Mouse (Mus musculus) stomach, postnatal 0 days (tissue): ENCODE results near the gene Higd2a. TPM values are rescaled to one million over a fixed set of nuclear protein-coding genes. Genes with fewer than 3 reads are reported as not detected.

Source experiments
- ATAC-seq: fragments of 200-750 bp; cut with Nextera tagmentation; 2 replicates; pipeline ENCODE4 v1.8.0; 2017; ENCODE audit not compliant: low FRiP score, low TSS enrichment
- DNase-seq: peaks from one replicate; pipeline ENCODE4 v3.0.0-alpha.2; 2016; ENCODE audit warnings: low spot score
- H3K27ac ChIP-seq: fragments of 300-500 bp; sonication (generic); replicated peaks from 2 replicates; pipeline ENCODE4 v1.5.1; 2014; ENCODE audit warnings: mild to moderate bottlenecking, control low read depth
- H3K27me3 ChIP-seq: fragments of 300-500 bp; sonication (generic); 2 replicates; pipeline ENCODE4 v1.6.1; 2014; ENCODE audit warnings: low read length; ENCODE audit not compliant: control insufficient read depth, insufficient read depth
- H3K36me3 ChIP-seq: fragments of 300-500 bp; sonication (generic); 2 replicates; pipeline ENCODE4 v1.6.1; 2014; ENCODE audit warnings: low read length, mixed read lengths; ENCODE audit not compliant: control insufficient read depth, insufficient read depth
- H3K4me1 ChIP-seq: fragments of 300-500 bp; sonication (generic); replicated peaks from 2 replicates; pipeline ENCODE4 v1.6.1; 2014; ENCODE audit warnings: antibody characterized with exemption; ENCODE audit not compliant: control insufficient read depth, insufficient read depth
- H3K4me2 ChIP-seq: fragments of 300-500 bp; sonication (generic); replicated peaks from 2 replicates; pipeline ENCODE4 v1.6.1; 2014; ENCODE audit warnings: low read depth, mild to moderate bottlenecking, control low read depth, moderate library complexity
- H3K4me3 ChIP-seq: fragments of 300-500 bp; sonication (generic); 2 replicates; pipeline ENCODE4 v1.5.1; 2014; ENCODE audit warnings: low read depth, low read length, control low read depth
- H3K9ac ChIP-seq: fragments of 300-500 bp; sonication (generic); 2 replicates; pipeline ENCODE4 v1.6.1; 2014; ENCODE audit warnings: mild to moderate bottlenecking, low read length, control low read depth, mixed read lengths
- H3K9me3 ChIP-seq: fragments of 300-500 bp; sonication (generic); 2 replicates; pipeline ENCODE4 v1.6.1; 2016; ENCODE audit warnings: low read length; ENCODE audit not compliant: control insufficient read depth
- CTCF ChIP-seq: IDR thresholded peaks from 2 replicates; pipeline ENCODE4 v1.5.1; 2016; ENCODE audit warnings: antibody characterized with exemption, low read depth, mild to moderate bottlenecking, moderate library complexity
- EP300 ChIP-seq: optimal IDR thresholded peaks from 2 replicates; pipeline ENCODE3; 2016; ENCODE audit warnings: antibody characterized with exemption
- WGBS: fragments of 180-500 bp; shearing (Covaris S2); extraction: QIAGEN DNeasy Blood & Tissue Kit; methylation state at CpG from one replicate; pipeline ENCODE4 v1.1.7; 2014; 5-methylcytosine and 5-hydroxymethylcytosine counted together
- polyA plus RNA-seq: library from polyadenylated mRNA; unstranded; fragments of >200 nt; fragmentation: Nextera tagmentation; extraction: Ambion mirVana; gene quantifications from 2 replicates; pipeline ENCODE4 v1.2.1, GENCODE M21; 2015

Higd2a gene
- polyA plus RNA-seq, 1 experiment from 2014 or later: 289 TPM

GRCm38 (mm10) chr13:54602639-54603111 is 12.7 kb downstream of the Higd2a start:
- Histone ChIP-seq H3K9ac (no peak overlapping the region), H3K27ac (no peak overlapping the region), H3K4me2 (no peak overlapping the region), H3K27me3 (no peaks in the 10 kb centered on the region), H3K4me1 (no peaks in the 10 kb centered on the region), H3K4me3 (no peak overlapping the region), H3K9me3 (no peaks in the 10 kb centered on the region), H3K36me3 (peaks cover 6% of the 10 kb centered on the region)
- WGBS: 50% methylated on average over 3 of the region's 3 CpGs
- no peak for ATAC-seq
- no peak for TF ChIP-seq CTCF
- TF ChIP-seq EP300: no peak
- DNase-seq: no peak

DNA sequence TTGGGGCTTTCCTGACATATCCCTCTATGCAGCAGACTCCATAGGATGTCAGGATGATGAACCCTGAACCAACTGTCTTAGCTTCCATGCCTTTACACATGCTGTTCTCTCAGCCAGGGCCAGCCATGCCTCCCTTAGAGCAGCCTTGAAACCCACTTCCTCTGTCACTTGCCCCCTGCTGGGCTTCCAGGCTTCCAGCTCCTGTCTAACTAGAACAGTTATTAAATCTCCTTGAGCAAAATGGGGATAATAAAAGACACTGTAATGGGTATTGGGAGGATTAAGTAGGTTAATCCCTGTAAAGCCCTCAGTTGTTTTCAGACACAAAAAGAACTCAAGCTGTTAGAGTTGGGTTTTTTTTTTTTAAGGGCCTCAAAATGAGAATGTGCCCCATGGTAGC is 13.5 kb downstream of the Higd2a start:
- Histone ChIP-seq H3K4me1 (no peaks in the 10 kb centered on the region), H3K9ac (no peak overlapping the region), H3K9me3 (no peaks in the 10 kb centered on the region), H3K4me2 (no peak overlapping the region), H3K27me3 (no peaks in the 10 kb centered on the region), H3K36me3 (peaks cover 6% of the 10 kb centered on the region), H3K4me3 (no peak overlapping the region), H3K27ac (no peak overlapping the region)
- ATAC-seq: no peak
- TF ChIP-seq EP300: no peak
- TF ChIP-seq CTCF: 0 out of 2 replicates have a peak, but pooled peaks have one; percentile 18
- no peak for DNase-seq

DNA sequence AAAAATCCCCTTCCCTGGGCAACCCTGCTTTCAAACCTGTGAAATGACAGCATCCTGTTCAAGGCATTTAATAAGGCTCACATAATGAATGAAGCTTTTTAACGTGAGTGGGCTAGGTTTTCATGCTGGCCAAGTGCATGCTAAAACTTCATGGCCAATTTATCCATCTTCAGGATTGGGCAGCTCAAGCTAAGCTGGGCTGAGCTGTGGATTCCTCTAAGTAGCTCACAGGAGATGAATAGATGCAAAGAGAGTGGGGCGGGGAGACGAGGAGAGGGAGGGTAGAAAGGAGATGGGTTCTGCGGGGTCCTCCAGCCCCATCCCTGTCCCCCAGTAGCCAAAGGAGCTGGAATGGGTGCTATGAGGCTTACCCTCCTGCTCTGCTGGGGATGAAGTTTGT is 14.2 kb downstream of the Higd2a start:
- H3K4me3 ChIP-seq: no peak overlapping the region
- 0 out of 2 replicates have a peak overlapping the region, but pooled peaks have one; percentile 85 for H3K27ac ChIP-seq
- peaks cover 6% of the 10 kb centered on the region; the same call in 1 of the 2 replicates for H3K36me3 ChIP-seq
- H3K4me2 ChIP-seq: no peak overlapping the region
- no peak for DNase-seq
- H3K9me3 ChIP-seq: no peaks in the 10 kb centered on the region
- ATAC-seq: no peak
- WGBS: 73% methylated on average over 4 of the region's 4 CpGs
- TF ChIP-seq EP300: no peak
- no peaks in the 10 kb centered on the region; the same call in 1 of the 2 replicates for H3K4me1 ChIP-seq
- no peaks in the 10 kb centered on the region for H3K27me3 ChIP-seq
- no peak overlapping the region for H3K9ac ChIP-seq

GRCm38 (mm10) chr13:54605426-54605825 is 15.4 kb downstream of the Higd2a start:
- TF ChIP-seq EP300 (peak; percentile 76), CTCF (no peak)
- ATAC-seq (peak; percentile 90), DNase-seq (peak; percentile 57)
- Histone ChIP-seq H3K4me3 (no peak overlapping the region), H3K9me3 (no peaks in the 10 kb centered on the region), H3K36me3 (peaks cover 6% of the 10 kb centered on the region; the same call in 1 of the 2 replicates), H3K27ac (peak overlapping the region; percentile 85), H3K27me3 (no peaks in the 10 kb centered on the region), H3K4me1 (no peaks in the 10 kb centered on the region; the same call in none of the 2 replicates), H3K9ac (no peak overlapping the region), H3K4me2 (no peak overlapping the region)
- WGBS: 48% methylated on average over 5 of the region's 5 CpGs

- Histone ChIP-seq H3K36me3 (peaks cover 2% of the 10 kb centered on the region; the same call in 1 of the 2 replicates), H3K4me1 (no peaks in the 10 kb centered on the region; the same call in none of the 2 replicates), H3K27me3 (no peaks in the 10 kb centered on the region), H3K9me3 (no peaks in the 10 kb centered on the region), H3K4me2 (no peak overlapping the region), H3K4me3 (no peak overlapping the region), H3K27ac (peak overlapping the region; percentile 31; the same call in 1 of the 2 replicates), H3K9ac (no peak overlapping the region)
- DNase-seq: no peak
- 43% methylated on average over 5 of the region's 5 CpGs for WGBS
- TF ChIP-seq EP300: no peak
- TF ChIP-seq CTCF: no peak
- ATAC-seq: no peak
These were observed 17.2 kb downstream of the Higd2a start for GRCm38 (mm10) chr13:54607204-54607603.

DNA sequence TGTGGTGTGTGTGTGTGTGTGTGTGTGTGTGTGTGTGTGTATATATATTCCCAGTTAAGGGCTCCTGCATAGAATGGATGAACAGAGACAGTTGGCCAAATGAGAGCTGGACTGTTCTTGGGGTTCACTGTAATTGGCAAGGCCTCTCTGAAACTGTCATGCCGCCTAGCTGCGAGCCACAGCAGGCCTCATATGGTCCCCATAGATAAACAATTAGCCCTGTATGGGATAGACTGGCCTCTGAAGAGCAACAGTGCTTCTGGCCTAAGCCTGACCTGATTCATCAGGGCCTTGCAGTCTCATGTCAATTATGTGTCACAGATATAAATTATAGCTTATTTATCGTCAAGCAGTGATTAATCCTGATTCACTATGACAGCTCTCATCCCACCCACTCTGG is 18.0 kb downstream of the Higd2a start:
- no peak overlapping the region for H3K4me2 ChIP-seq
- H3K27me3 ChIP-seq: no peaks in the 10 kb centered on the region
- DNase-seq: no peak
- H3K9ac ChIP-seq: no peak overlapping the region
- no peak for ATAC-seq
- 71% methylated on average over 3 of the region's 3 CpGs for WGBS
- no peaks in the 10 kb centered on the region for H3K9me3 ChIP-seq
- H3K36me3 ChIP-seq: peaks cover 2% of the 10 kb centered on the region; the same call in 1 of the 2 replicates
- no peaks in the 10 kb centered on the region; the same call in none of the 2 replicates for H3K4me1 ChIP-seq
- TF ChIP-seq EP300 (no peak), CTCF (no peak)
- no peak overlapping the region for H3K27ac ChIP-seq
- no peak overlapping the region for H3K4me3 ChIP-seq
